Mouse (Mus musculus): ENCODE data around the gene Ces1f. TPM values are rescaled to one million over a fixed set of nuclear protein-coding genes. Genes with fewer than 3 reads are reported as not detected.

Gene Ces1f
- under 1 TPM; 0.04 to 0.17 TPM for polyA plus RNA-seq (2012; fragmentation: generic; extraction: Trizol)

GRCm38 (mm10) chr8:93279556-93279955, at the start of gene Ces1f:
Gene Ces1f, minus strand, starts transcription at chr8:93279747.

GRCm38 (mm10) chr8:93229446-93229845, 50.1 kb downstream of the Ces1f start, which contains the start of gene Ces1e:
Gene Ces1e, minus strand, starts transcription at chr8:93229619.

Other genes with a start within 250 kb of the Ces1f start
- gene Ces1a, start 231.6 kb downstream of the Ces1f start, polyA plus RNA-seq (2012; fragmentation: generic; extraction: Trizol): 1 to 10 TPM in 1 of 2 experiments, not detected in 1; 1.4 TPM
- gene Ces1b, start 199.7 kb downstream of the Ces1f start, polyA plus RNA-seq (2012; fragmentation: generic; extraction: Trizol): not detected
- not detected for gene Ces1c, start 148.5 kb downstream of the Ces1f start, polyA plus RNA-seq (2012; fragmentation: generic; extraction: Trizol)
- gene Ces1d, start 81.9 kb downstream of the Ces1f start, polyA plus RNA-seq (2012; fragmentation: generic; extraction: Trizol): 1 to 10 TPM in 1 of 2 experiments, not detected in 1; 1.1 TPM
- not detected for gene Ces1e, start 50.1 kb downstream of the Ces1f start, polyA plus RNA-seq (2012; fragmentation: generic; extraction: Trizol)
- gene Ces1g, start 57.6 kb upstream of the Ces1f start, polyA plus RNA-seq (2012; fragmentation: generic; extraction: Trizol): under 1 TPM; 0.11 to 0.17 TPM
- gene Ces1h, start 100.0 kb upstream of the Ces1f start, polyA plus RNA-seq (2012; fragmentation: generic; extraction: Trizol): not detected

Data from C3H10T1/2 (cell line).